Mouse (Mus musculus) megakaryocyte, embryonic 14.5 days (primary cell): ENCODE measurements around the gene Tspyl1.

Experiments used
- FLI1 ChIP-seq: IDR thresholded peaks from 2 replicates; pipeline ENCODE4 v1.6.1; 2012; ENCODE audit warnings: low read length, inconsistent platforms, mixed read lengths
- GATA1 ChIP-seq: IDR thresholded peaks from 3 replicates; pipeline ENCODE4 v1.6.1; 2012; ENCODE audit warnings: mixed read lengths, low read length, inconsistent platforms, borderline replicate concordance

- TF ChIP-seq GATA1 (no peak), FLI1 (no peak)
These were observed 604 bp upstream of the Tspyl1 start for GRCm38 (mm10) chr10:34281211-34281961.
